Mouse (Mus musculus): ENCODE measurements at regions not wholly inside any gene's neighbourhood (a gene's known extent, or its start where the extent isn't known, plus 50 kb on each side); places are given as distances from the start of the nearest gene placed in this dataset.

- no peak for TF ChIP-seq CTCF (IDR thresholded peaks at IDR 0.05; ENCODE audit: extremely low read depth, insufficient read depth, low read length)
- TF ChIP-seq POLR2A (IDR thresholded peaks at IDR 0.05; ENCODE audit: extremely low read depth, insufficient read depth, low read length) = no peak
Measured at GRCm38 (mm10) chr1:80039891-80040290, 178.4 kb downstream of the Fam124b start.

All from cortical plate, adult 2 months (tissue).